Mouse (Mus musculus) G1E (cell line): Measurements from ENCODE around the gene Olfr307.

ENCODE experiments used
- CTCF ChIP-seq: IDR thresholded peaks from 2 replicates; pipeline ENCODE4 v1.5.1; 2012; ENCODE audit warnings: low read depth, low read length, inconsistent platforms, mixed read lengths
- GATA1 ChIP-seq: IDR thresholded peaks from 2 replicates; pipeline ENCODE4 v1.6.1; 2012; ENCODE audit warnings: borderline replicate concordance, low read length, inconsistent platforms, mixed read lengths
- TAL1 ChIP-seq: conservative IDR thresholded peaks from 2 replicates; pipeline ENCODE4 v1.6.1; 2012; ENCODE audit warnings: low read depth, low read length, inconsistent platforms, mixed read lengths

GRCm38 (mm10) chr7:86342881-86343565 lies 5.6 kb upstream of the Olfr307 start:
- TF ChIP-seq CTCF (no peak), TAL1 (no peak), GATA1 (no peak)
